Mouse (Mus musculus) liver, embryonic 14.5 days (tissue): ENCODE results near the gene Gm26657. TPM values are rescaled to one million over a fixed set of nuclear protein-coding genes. Genes with fewer than 3 reads are reported as not detected.

Source experiments
- ATAC-seq: fragments of 200-750 bp; cut with Nextera tagmentation; 2 replicates; pipeline ENCODE4 v1.8.0; 2017; ENCODE audit warnings: moderate number of reproducible peaks, mild to moderate bottlenecking, moderate library complexity; ENCODE audit not compliant: insufficient read depth
- DNase-seq, 3 experiments: peaks; one replicate each; pipeline ENCODE4 v3.0.0-alpha.2; 2012 to 2013; ENCODE audit warnings: low read depth in 3 of 3, low spot score in 3 of 3
- H3K27ac ChIP-seq: fragments of 300-500 bp; sonication (generic); 2 replicates; pipeline ENCODE4 v1.5.1; 2014; ENCODE audit warnings: moderate library complexity, mild to moderate bottlenecking, control low read depth, inconsistent platforms
- H3K27me3 ChIP-seq: fragments of 300-500 bp; sonication (generic); 2 replicates; pipeline ENCODE4 v1.6.1; 2014; ENCODE audit warnings: mild to moderate bottlenecking, low read length, moderate library complexity; ENCODE audit not compliant: control insufficient read depth, insufficient read depth
- H3K36me3 ChIP-seq: fragments of 300-500 bp; sonication (generic); replicated peaks from 2 replicates; pipeline ENCODE4 v1.6.1; 2014; ENCODE audit warnings: low read depth; ENCODE audit not compliant: control insufficient read depth, insufficient read depth
- H3K4me1 ChIP-seq, 2 experiments: fragments of 200-500 bp in 1 of 2; fragments of 300-500 bp in 1 of 2; sonication (generic) in 1 of 2; replicated peaks; 2 replicates each; pipeline ENCODE4 v1.6.1; 2012 to 2014; ENCODE audit warnings: antibody characterized with exemption in 1 of 2, inconsistent platforms in 1 of 2, low read length in 1 of 2; ENCODE audit not compliant: control insufficient read depth in 2 of 2, insufficient read depth in 2 of 2
- H3K4me2 ChIP-seq: fragments of 300-500 bp; sonication (generic); 2 replicates; pipeline ENCODE4 v1.6.1; 2014; ENCODE audit warnings: low read depth, mild to moderate bottlenecking, control low read depth, moderate library complexity
- H3K4me3 ChIP-seq, 2 experiments: fragments of 200-500 bp in 1 of 2; fragments of 300-500 bp in 1 of 2; sonication (generic) in 1 of 2; 2 replicates each; pipeline ENCODE4 v1.5.1; 2012 to 2014; ENCODE audit warnings: low read depth in 2 of 2, low read length in 2 of 2, mild to moderate bottlenecking in 2 of 2, control low read depth in 1 of 2, inconsistent platforms in 1 of 2, moderate library complexity in 1 of 2; ENCODE audit not compliant: insufficient read depth in 1 of 2
- H3K9ac ChIP-seq: fragments of 300-500 bp; sonication (generic); replicated peaks from 2 replicates; pipeline ENCODE4 v1.6.1; 2014; ENCODE audit warnings: mild to moderate bottlenecking, control low read depth, moderate library complexity
- H3K9me3 ChIP-seq: fragments of 300-500 bp; sonication (generic); 2 replicates; pipeline ENCODE4 v1.6.1; 2016; ENCODE audit warnings: low read length, mixed read lengths; ENCODE audit not compliant: control insufficient read depth
- CTCF ChIP-seq: IDR thresholded peaks from 2 replicates; pipeline ENCODE4 v1.5.1; 2016; ENCODE audit warnings: antibody characterized with exemption, low read depth, control low read depth
- EP300 ChIP-seq: IDR thresholded peaks from 2 replicates; pipeline ENCODE4 v1.6.1; 2016; ENCODE audit warnings: antibody characterized with exemption, low read depth
- WGBS: fragments of 180-500 bp; shearing (Covaris S2); extraction: QIAGEN DNeasy Blood & Tissue Kit; methylation state at CpG from one replicate; pipeline ENCODE4 v1.1.7; 2014; ENCODE audit not compliant: insufficient replicate concordance; 5-methylcytosine and 5-hydroxymethylcytosine counted together
- polyA plus RNA-seq, 2 experiments: library from polyadenylated mRNA; depleted of rRNA in 1 of 2; stranded (reverse) in 1 of 2; unstranded in 1 of 2; fragments of >200 nt; fragmentation: Nextera tagmentation in 1 of 2; extraction: Ambion mirVana in 1 of 2; gene quantifications; 2 replicates each; pipeline versions ENCODE4 v1.2.1 to v1.2.3; 2012 to 2014

Gm26657 gene
- polyA plus RNA-seq, 2 experiments: not detected

DNA sequence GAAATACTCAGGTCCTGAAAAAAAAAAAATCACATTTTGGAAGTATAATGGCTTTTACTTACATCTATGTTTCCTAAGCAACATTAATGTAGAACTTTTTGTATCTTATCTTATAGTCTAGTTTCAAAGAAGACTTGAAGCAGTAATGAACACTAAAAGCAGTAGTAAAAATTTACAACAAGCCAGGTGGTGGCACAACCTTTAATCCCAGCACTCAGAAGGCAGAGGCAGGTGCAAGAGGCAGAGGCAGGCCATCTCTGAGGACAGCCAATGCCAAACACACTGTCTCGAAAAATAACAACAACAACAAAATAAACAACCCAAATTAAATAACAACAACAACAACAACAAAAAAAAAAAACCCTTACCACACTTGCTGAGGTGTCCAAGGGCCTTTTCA lies 31.2 kb downstream of the Gm26657 start:
- no peak for TF ChIP-seq CTCF
- TF ChIP-seq EP300: no peak

More for the DNA sequence above, 31.2 kb downstream of the Gm26657 start:
- ATAC-seq (no peak), DNase-seq (no peak)
- Histone ChIP-seq H3K4me1 (no peaks in the 10 kb centered on the region), H3K9me3 (no peaks in the 10 kb centered on the region), H3K27ac (no peak overlapping the region), H3K4me2 (no peak overlapping the region), H3K36me3 (peaks cover 34% of the 10 kb centered on the region), H3K9ac (no peak overlapping the region), H3K27me3 (no peaks in the 10 kb centered on the region), H3K4me3 (no peak overlapping the region)
- 50% methylated on average over 1 of the region's 1 CpGs for WGBS

Other genes with a start within 250 kb of the Gm26657 start
- not detected in 2 replicates for gene Actl7b, start 1.4 kb downstream of the Gm26657 start, polyA plus RNA-seq (2012; rRNA removed)
- not detected in 2 replicates for gene Actl7b, start 1.4 kb downstream of the Gm26657 start, polyA plus RNA-seq (2014; fragmentation: Nextera tagmentation; extraction: Ambion mirVana)
- not detected in 2 replicates for gene Actl7a, start 3.3 kb downstream of the Gm26657 start, polyA plus RNA-seq (2012; rRNA removed)
- gene Actl7a, start 3.3 kb downstream of the Gm26657 start, polyA plus RNA-seq (2014; fragmentation: Nextera tagmentation; extraction: Ambion mirVana): not detected in 2 replicates
- 10.1 and 11.8 TPM in 2 replicates for gene Elp1, start 62.3 kb downstream of the Gm26657 start, polyA plus RNA-seq (2012; rRNA removed)
- 13.4 and 15.0 TPM in 2 replicates for gene Elp1, start 62.3 kb downstream of the Gm26657 start, polyA plus RNA-seq (2014; fragmentation: Nextera tagmentation; extraction: Ambion mirVana)
- gene Fam206a, start 62.3 kb downstream of the Gm26657 start, polyA plus RNA-seq (2012; rRNA removed): 2.3 and 2.8 TPM in 2 replicates
- 5.6 and 6.0 TPM in 2 replicates for gene Fam206a, start 62.3 kb downstream of the Gm26657 start, polyA plus RNA-seq (2014; fragmentation: Nextera tagmentation; extraction: Ambion mirVana)
- gene Ctnnal1, start 125.1 kb downstream of the Gm26657 start, polyA plus RNA-seq (2012; rRNA removed): 2.9 and 4.8 TPM in 2 replicates
- gene Ctnnal1, start 125.1 kb downstream of the Gm26657 start, polyA plus RNA-seq (2014; fragmentation: Nextera tagmentation; extraction: Ambion mirVana): 8.2 and 9.0 TPM in 2 replicates
- gene Tmem245, start 207.4 kb downstream of the Gm26657 start, polyA plus RNA-seq (2012; rRNA removed): 2.0 and 2.1 TPM in 2 replicates
- gene Tmem245, start 207.4 kb downstream of the Gm26657 start, polyA plus RNA-seq (2014; fragmentation: Nextera tagmentation; extraction: Ambion mirVana): 1.4 TPM in 2 replicates